Mouse (Mus musculus): ENCODE results near the gene Txnrd2.

- no peak for TF ChIP-seq CHD2 (IDR thresholded peaks at IDR 0.05; ENCODE audit: low read length)
- TF ChIP-seq CTCF (conservative IDR thresholded peaks at IDR 0.05 in 1 of 2, IDR thresholded peaks at IDR 0.05 in 1 of 2; ENCODE audit: low read depth in 2 of 2, low read length in 2 of 2) = no peak
- TF ChIP-seq MAZ (IDR thresholded peaks at IDR 0.05; ENCODE audit: low read depth, low read length) = no peak
- no peak for TF ChIP-seq JUN (IDR thresholded peaks at IDR 0.05; ENCODE audit: insufficient read depth, low read depth, low read length)
- no peak for TF ChIP-seq TCF12 (IDR thresholded peaks at IDR 0.05; ENCODE audit: low read depth, low read length)
- no peak for TF ChIP-seq POLR2AphosphoS2 (IDR thresholded peaks at IDR 0.05; ENCODE audit: low read depth, low read length)
- no peak for TF ChIP-seq MAX (IDR thresholded peaks at IDR 0.05; ENCODE audit: low read length)
- no peak for TF ChIP-seq EP300 (IDR thresholded peaks at IDR 0.05; ENCODE audit: low read length)
- TF ChIP-seq SIN3A (IDR thresholded peaks at IDR 0.05; ENCODE audit: low read length) = no peak
- TF ChIP-seq POLR2A (IDR thresholded peaks at IDR 0.05; ENCODE audit: low read depth, low read length) = no peak
Observed at GRCm38 (mm10) chr16:18511741-18512140, 85.6 kb downstream of the Txnrd2 start.
